Mouse (Mus musculus): ENCODE measurements at regions not wholly inside any gene's neighbourhood (a gene's known extent, or its start where the extent isn't known, plus 50 kb on each side); places are given as distances from the start of the nearest gene placed in this dataset.

- no peaks in the 10 kb centered on the region for H3K4me1 ChIP-seq (ENCODE audit: control insufficient read depth in 1 of 2, insufficient read depth in 2 of 2, low read length in 2 of 2)
- no peak overlapping the region for H3K9ac ChIP-seq (ENCODE audit: control insufficient read depth, low read depth, low read length, poor library complexity, severe bottlenecking)
- H3K27ac ChIP-seq (ENCODE audit: control insufficient read depth, low read depth, low read length), result no peak overlapping the region
- no peaks in the 10 kb centered on the region for H3K9me3 ChIP-seq (replicated peaks; ENCODE audit: insufficient read depth, low read length)
- H3K4me3 ChIP-seq (ENCODE audit: control insufficient read depth in 1 of 2, insufficient read depth in 1 of 2, low read depth in 2 of 2, low read length in 2 of 2), result no peak overlapping the region
- TF ChIP-seq USF1 (IDR thresholded peaks at IDR 0.05; ENCODE audit: low read depth, low read length) (no peak), ELF1 (IDR thresholded peaks at IDR 0.05; ENCODE audit: low read depth, low read length) (no peak)
- no peaks in the 10 kb centered on the region for H3K79me2 ChIP-seq (ENCODE audit: control insufficient read depth, insufficient read depth, low read length, poor library complexity)
- DNase-seq (ENCODE audit: low read depth, low spot score), result no peak
- H3K27me3 ChIP-seq (ENCODE audit: control insufficient read depth in 1 of 2, insufficient read depth in 2 of 2, low read length in 2 of 2), result no peaks in the 10 kb centered on the region
- H3K36me3 ChIP-seq (ENCODE audit: control insufficient read depth in 1 of 2, insufficient read depth in 2 of 2, low read length in 2 of 2), result no peaks in the 10 kb centered on the region
Measured at GRCm38 (mm10) chr3:4744003-4744402, 1006.6 kb upstream of the Gm8797 start.

GRCm38 (mm10) chr3:4744611-4745010 lies 1006.0 kb upstream of the Gm8797 start:
- Histone ChIP-seq H3K27me3 (ENCODE audit: control insufficient read depth in 1 of 2, insufficient read depth in 2 of 2, low read length in 2 of 2) (no peaks in the 10 kb centered on the region), H3K4me3 (ENCODE audit: control insufficient read depth in 1 of 2, insufficient read depth in 1 of 2, low read depth in 2 of 2, low read length in 2 of 2) (no peak overlapping the region), H3K4me1 (ENCODE audit: control insufficient read depth in 1 of 2, insufficient read depth in 2 of 2, low read length in 2 of 2) (no peaks in the 10 kb centered on the region), H3K27ac (ENCODE audit: control insufficient read depth, low read depth, low read length) (no peak overlapping the region), H3K79me2 (ENCODE audit: control insufficient read depth, insufficient read depth, low read length, poor library complexity) (no peaks in the 10 kb centered on the region), H3K9me3 (replicated peaks; ENCODE audit: insufficient read depth, low read length) (no peaks in the 10 kb centered on the region), H3K36me3 (ENCODE audit: control insufficient read depth in 1 of 2, insufficient read depth in 2 of 2, low read length in 2 of 2) (no peaks in the 10 kb centered on the region), H3K9ac (ENCODE audit: control insufficient read depth, low read depth, low read length, poor library complexity, severe bottlenecking) (no peak overlapping the region)
- no peak for DNase-seq (ENCODE audit: low read depth, low spot score)
- TF ChIP-seq BHLHE40 (IDR thresholded peaks at IDR 0.05; ENCODE audit: borderline replicate concordance, low read depth, low read length) (no peak), MXI1 (IDR thresholded peaks at IDR 0.05; ENCODE audit: low read depth, low read length) (no peak), UBTF (IDR thresholded peaks at IDR 0.05; ENCODE audit: borderline replicate concordance, insufficient read depth, low read depth, low read length) (no peak), USF2 (IDR thresholded peaks at IDR 0.05; ENCODE audit: borderline replicate concordance in 1 of 2, insufficient read depth in 1 of 2, low read depth in 1 of 2, low read length in 2 of 2) (no peak), EP300 (IDR thresholded peaks at IDR 0.05; ENCODE audit: low read depth in 1 of 2, low read length in 2 of 2) (no peak), USF1 (IDR thresholded peaks at IDR 0.05; ENCODE audit: low read depth, low read length) (no peak), CHD1 (IDR thresholded peaks at IDR 0.05; ENCODE audit: low read depth, low read length) (no peak), CTCF (IDR thresholded peaks at IDR 0.05 in 2 of 3, conservative IDR thresholded peaks at IDR 0.05 in 1 of 3; ENCODE audit: control insufficient read depth in 1 of 3, insufficient read depth in 1 of 3, low read depth in 2 of 3, low read length in 3 of 3, poor library complexity in 1 of 3, severe bottlenecking in 1 of 3) (no peak), JUND (IDR thresholded peaks at IDR 0.05; ENCODE audit: low read depth, low read length) (no peak), MAFK (IDR thresholded peaks at IDR 0.05; ENCODE audit: borderline replicate concordance, low read depth, low read length) (no peak), ETS1 (IDR thresholded peaks at IDR 0.05; ENCODE audit: low read depth, low read length) (no peak), TCF12 (IDR thresholded peaks at IDR 0.05; ENCODE audit: low read depth, low read length) (no peak), POLR2AphosphoS5 (IDR thresholded peaks at IDR 0.05; ENCODE audit: borderline replicate concordance, low read depth, low read length) (no peak), CHD2 (IDR thresholded peaks at IDR 0.05; ENCODE audit: low read length) (no peak), ZC3H11A (IDR thresholded peaks at IDR 0.05; ENCODE audit: low read depth, low read length) (no peak), MYB (IDR thresholded peaks at IDR 0.05; ENCODE audit: low read depth, low read length) (no peak), MAZ (IDR thresholded peaks at IDR 0.05; ENCODE audit: low read depth, low read length) (no peak), TBP (IDR thresholded peaks at IDR 0.05; ENCODE audit: low read depth, low read length) (no peak), POLR2A (IDR thresholded peaks at IDR 0.05; ENCODE audit: control insufficient read depth in 1 of 2, insufficient read depth in 1 of 2, low read depth in 1 of 2, low read length in 2 of 2, poor library complexity in 1 of 2) (no peak), ZNF384 (IDR thresholded peaks at IDR 0.05; ENCODE audit: low read depth, low read length) (no peak)
